Comparison of ENCODE assay signal across 8 mouse cellular contexts in the genomic region with DNA sequence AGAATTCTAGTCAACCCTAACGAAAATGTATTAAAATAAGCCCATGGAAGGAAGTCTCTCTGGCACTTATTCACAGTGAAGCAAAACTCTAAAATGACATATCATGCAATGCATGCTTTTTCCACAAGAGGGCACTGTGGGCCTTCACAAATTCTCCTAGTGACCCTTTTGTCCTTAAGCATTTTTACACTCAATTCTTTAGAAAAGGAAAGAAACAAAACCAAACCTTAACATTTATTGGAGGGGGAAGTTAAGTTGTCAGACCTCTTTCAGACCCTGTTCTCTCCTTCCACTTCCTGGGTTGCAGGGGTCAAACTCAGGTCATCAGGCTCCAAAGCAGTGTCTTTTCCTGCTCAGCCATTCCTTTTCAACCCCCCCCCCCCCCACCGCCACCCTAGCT. TPM values are rescaled to one million over a fixed set of nuclear protein-coding genes. Genes with fewer than 3 reads are reported as not detected.
DNase-seq lines count a peak whose midpoint lies in the region; ATAC-seq and TF ChIP-seq lines count a peak whose summit lies in the region.
"Not testable (repeated sequence)": the region's sequence is repeated elsewhere in the genome, so short reads cannot be mapped to it uniquely, and the experiment has no call there.

No protein-coding gene starts in this region.

- not testable (repeated sequence) for TF ChIP-seq POLR2A in liver, adult 2 months (IDR thresholded peaks at IDR 0.05; ENCODE audit: extremely low read depth, insufficient read depth, low read length)

- not testable (repeated sequence) for H3K36me3 ChIP-seq in forebrain, embryonic 12.5 days (replicated peaks); kidney, embryonic 16.5 days (ENCODE audit: insufficient read depth, low read length); liver, adult 2 months (ENCODE audit: control insufficient read depth, insufficient read depth, low read length); stomach, embryonic 16.5 days (ENCODE audit: control insufficient read depth, insufficient read depth, low read length)

- not testable (repeated sequence) for H3K27me3 ChIP-seq in forebrain, embryonic 12.5 days; kidney, embryonic 16.5 days (ENCODE audit: insufficient read depth, low read length); liver, adult 2 months (ENCODE audit: control insufficient read depth, insufficient read depth, low read length); stomach, embryonic 16.5 days (ENCODE audit: control insufficient read depth, insufficient read depth, low read length)

- peak; percentile 49; the same call in 1 of the 2 replicates for ATAC-seq in forebrain, embryonic 12.5 days (ENCODE audit: low FRiP score)
- ATAC-seq in kidney, embryonic 16.5 days (ENCODE audit: low FRiP score, low TSS enrichment) = peak; percentile 51; the same call in 1 of the 2 replicates
- 0 out of 2 replicates have a peak, but pooled peaks have one; percentile 64 for ATAC-seq in monocyte, adult 5-6 weeks (replicated peaks; ENCODE audit: insufficient number of reproducible peaks, low FRiP score, low TSS enrichment, poor library complexity, severe bottlenecking)
- peak; percentile 44; the same call in 1 of the 2 replicates for ATAC-seq in stomach, embryonic 16.5 days (ENCODE audit: insufficient read depth, low FRiP score)

- H3K27ac ChIP-seq in forebrain, embryonic 12.5 days; kidney, embryonic 16.5 days (ENCODE audit: low read length); liver, adult 2 months (replicated peaks; ENCODE audit: insufficient read depth, low read depth, low read length); stomach, embryonic 16.5 days (ENCODE audit: low read length): not testable (repeated sequence)

- H3K79me2 ChIP-seq in liver, adult 2 months (ENCODE audit: control insufficient read depth, insufficient read depth, low read length) = not testable (repeated sequence)

- H3K4me3 ChIP-seq in forebrain, embryonic 12.5 days (replicated peaks); kidney, embryonic 16.5 days (ENCODE audit: low read length); liver, adult 2 months (ENCODE audit: insufficient read depth, low read depth, low read length); stomach, embryonic 16.5 days (replicated peaks; ENCODE audit: low read length): not testable (repeated sequence)

- H3K9me3 ChIP-seq in forebrain, embryonic 12.5 days; kidney, embryonic 16.5 days (ENCODE audit: low read length); stomach, embryonic 16.5 days (replicated peaks; ENCODE audit: control insufficient read depth, low read length): not testable (repeated sequence)

- not testable (repeated sequence) for H3K4me2 ChIP-seq in forebrain, embryonic 12.5 days; kidney, embryonic 16.5 days (replicated peaks; ENCODE audit: low read depth, low read length); stomach, embryonic 16.5 days (ENCODE audit: low read depth, low read length)

- peak; percentile 31; the same call in 1 of the 2 replicates for TF ChIP-seq CTCF in liver, adult 2 months (IDR thresholded peaks at IDR 0.05; ENCODE audit: low read depth, low read length)

- DNase-seq in CD8-positive naive resting alpha-beta T cell, adult 2 months (ENCODE audit: low read depth in 2 of 2, low spot score in 2 of 2) = peak; percentile 25 to 35
- peak; percentile 9 for DNase-seq in adrenal gland, adult 8-10 months
- DNase-seq in heart, postnatal 4 days = peak; percentile 35
- DNase-seq in liver, adult 2 months (ENCODE audit: extremely low read depth, low read depth, low spot score) = peak; percentile 22

- H3K4me1 ChIP-seq in forebrain, embryonic 12.5 days; kidney, embryonic 16.5 days (ENCODE audit: insufficient read depth, low read length); liver, adult 2 months (ENCODE audit: control insufficient read depth, insufficient read depth, low read length); stomach, embryonic 16.5 days (ENCODE audit: control insufficient read depth, insufficient read depth, low read length): not testable (repeated sequence)

- WGBS in forebrain, embryonic 12.5 days = 2% methylated on average over 2 of the region's 2 CpGs
- WGBS in kidney, embryonic 16.5 days = 25% methylated on average over 2 of the region's 2 CpGs
- WGBS in liver, adult 2 months = 3% methylated on average over 1 of the region's 2 CpGs
- 0% methylated on average over 2 of the region's 2 CpGs for whole genome bisulfite sequencing in stomach, embryonic 16.5 days

- H3K9ac ChIP-seq in forebrain, embryonic 12.5 days; kidney, embryonic 16.5 days (replicated peaks; ENCODE audit: low read length); liver, adult 2 months (ENCODE audit: low read depth, low read length); stomach, embryonic 16.5 days (ENCODE audit: low read length): not testable (repeated sequence)

RNA-seq across cellular contexts. Expression of gene Desi2, which starts 40.7 kb away (rescaled TPM):
- total RNA-seq in adrenal gland, adult 8-10 months (2022) = 10 to 100 TPM; 18.1 to 27.6 (median 23.2) TPM
- 19.9 and 22.4 TPM in 2 replicates for polyA plus RNA-seq in forebrain, embryonic 12.5 days (2016; fragmentation: Nextera tagmentation; extraction: Ambion mirVana)
- total RNA-seq in heart, postnatal 4 days (2021) = 10 to 100 TPM; 26.8 to 26.9 TPM
- polyA plus RNA-seq in kidney, embryonic 16.5 days (2015; fragmentation: Nextera tagmentation; extraction: Ambion mirVana) = 18.5 and 23.0 TPM in 2 replicates
- 5.6 and 6.8 TPM in 2 replicates for total RNA-seq in liver, adult 2 months (2014; rRNA removed)
- 7.2 and 7.7 TPM in 2 replicates for polyA plus RNA-seq in liver, adult 2 months (2012; rRNA removed)
- total RNA-seq in monocyte, adult 5-6 weeks (2017) = 7.3 to 11.8 TPM (median 8.0 TPM) in 3 replicates
- 18.1 and 18.2 TPM in 2 replicates for polyA plus RNA-seq in stomach, embryonic 16.5 days (2015; fragmentation: Nextera tagmentation; extraction: Ambion mirVana)
